Mouse (Mus musculus): Measurements from ENCODE around the gene Elobl.
A peak's percentile ranks its signal among the peaks of the same experiment; 100 is the strongest.
"Not testable (repeated sequence)": the region's sequence is repeated elsewhere in the genome, so short reads cannot be mapped to it uniquely, and the experiment has no call there.

The Elobl gene

GRCm38 (mm10) chr11:88966881-88967361, at the start of gene Elobl:
Gene Elobl (minus strand): TSS chr11:88966931.
- no peak for DNase-seq (ENCODE audit: low read depth in 2 of 2, low spot score in 2 of 2)

- no peak for DNase-seq (ENCODE audit: low read depth in 2 of 2, low spot score in 2 of 2)
Observed at GRCm38 (mm10) chr11:89012241-89012640, 45.5 kb upstream of the Elobl start.

- DNase-seq (ENCODE audit: low read depth in 2 of 2, low spot score in 2 of 2): no peak
Observed at GRCm38 (mm10) chr11:89009496-89009895, 42.8 kb upstream of the Elobl start.

GRCm38 (mm10) chr11:89009066-89009465, 42.3 kb upstream of the Elobl start:
- no peak for DNase-seq (ENCODE audit: low read depth in 2 of 2, low spot score in 2 of 2)

- no peak for DNase-seq (ENCODE audit: low read depth in 2 of 2, low spot score in 2 of 2)
Observed at GRCm38 (mm10) chr11:89007582-89007981, 40.9 kb upstream of the Elobl start.

- DNase-seq (ENCODE audit: low read depth in 2 of 2, low spot score in 2 of 2): no peak
Observed at GRCm38 (mm10) chr11:89006404-89006803, 39.7 kb upstream of the Elobl start.

GRCm38 (mm10) chr11:89005473-89005872, 38.7 kb upstream of the Elobl start:
- DNase-seq (ENCODE audit: low read depth in 2 of 2, low spot score in 2 of 2): no peak

GRCm38 (mm10) chr11:89003726-89004125, 37.0 kb upstream of the Elobl start:
- no peak for DNase-seq (ENCODE audit: low read depth in 2 of 2, low spot score in 2 of 2)

- DNase-seq (ENCODE audit: low read depth in 2 of 2, low spot score in 2 of 2): no peak
Observed at GRCm38 (mm10) chr11:89003078-89003477, 36.3 kb upstream of the Elobl start.

GRCm38 (mm10) chr11:89002621-89003020, 35.9 kb upstream of the Elobl start:
- no peak for DNase-seq (ENCODE audit: low read depth in 2 of 2, low spot score in 2 of 2)

- no peak for DNase-seq (ENCODE audit: low read depth in 2 of 2, low spot score in 2 of 2)
Observed at GRCm38 (mm10) chr11:89002068-89002467, 35.3 kb upstream of the Elobl start.

GRCm38 (mm10) chr11:89001569-89001968, 34.8 kb upstream of the Elobl start:
- no peak for DNase-seq (ENCODE audit: low read depth in 2 of 2, low spot score in 2 of 2)

GRCm38 (mm10) chr11:89000527-89000819, 33.7 kb upstream of the Elobl start:
- no peak for DNase-seq (ENCODE audit: low read depth in 2 of 2, low spot score in 2 of 2)

GRCm38 (mm10) chr11:88999723-89000526, 33.2 kb upstream of the Elobl start:
- DNase-seq (ENCODE audit: low read depth in 2 of 2, low spot score in 2 of 2): no peak

- peak; percentile 79 to 91 for DNase-seq (ENCODE audit: low read depth in 2 of 2, low spot score in 2 of 2)
Observed at GRCm38 (mm10) chr11:88998974-88999722, 32.4 kb upstream of the Elobl start, which contains the start of gene Trim25. Gene Trim25 (plus strand): TSS chr11:88999376.

- DNase-seq (ENCODE audit: low read depth in 2 of 2, low spot score in 2 of 2): no peak
Observed at GRCm38 (mm10) chr11:88998406-88998805, 31.7 kb upstream of the Elobl start.

- DNase-seq (ENCODE audit: low read depth in 2 of 2, low spot score in 2 of 2): not testable (repeated sequence)
Observed at GRCm38 (mm10) chr11:88997343-88997742, 30.6 kb upstream of the Elobl start.

GRCm38 (mm10) chr11:88996427-88996826, 29.7 kb upstream of the Elobl start:
- no peak for DNase-seq (ENCODE audit: low read depth in 2 of 2, low spot score in 2 of 2)

- no peak for DNase-seq (ENCODE audit: low read depth in 2 of 2, low spot score in 2 of 2)
Observed at GRCm38 (mm10) chr11:88995616-88996015, 28.9 kb upstream of the Elobl start.

GRCm38 (mm10) chr11:88994492-88994891, 27.8 kb upstream of the Elobl start:
- DNase-seq (ENCODE audit: low read depth in 2 of 2, low spot score in 2 of 2): no peak

- peak; percentile 76 to 83 for DNase-seq (ENCODE audit: low read depth in 2 of 2, low spot score in 2 of 2)
Observed at GRCm38 (mm10) chr11:88993625-88994024, 26.9 kb upstream of the Elobl start.

GRCm38 (mm10) chr11:88993186-88993585, 26.5 kb upstream of the Elobl start:
- DNase-seq (ENCODE audit: low read depth in 2 of 2, low spot score in 2 of 2): no peak
